Mouse (Mus musculus): ENCODE results near the gene Foxn3. TPM values are rescaled to one million over a fixed set of nuclear protein-coding genes. Genes with fewer than 3 reads are reported as not detected.
A peak's percentile ranks its signal among the peaks of the same experiment; 100 is the strongest.

Gene Foxn3
- total RNA-seq, 4 experiments from 2014 or later: 57.4 to 62.5 (median 60.3) TPM

DNA sequence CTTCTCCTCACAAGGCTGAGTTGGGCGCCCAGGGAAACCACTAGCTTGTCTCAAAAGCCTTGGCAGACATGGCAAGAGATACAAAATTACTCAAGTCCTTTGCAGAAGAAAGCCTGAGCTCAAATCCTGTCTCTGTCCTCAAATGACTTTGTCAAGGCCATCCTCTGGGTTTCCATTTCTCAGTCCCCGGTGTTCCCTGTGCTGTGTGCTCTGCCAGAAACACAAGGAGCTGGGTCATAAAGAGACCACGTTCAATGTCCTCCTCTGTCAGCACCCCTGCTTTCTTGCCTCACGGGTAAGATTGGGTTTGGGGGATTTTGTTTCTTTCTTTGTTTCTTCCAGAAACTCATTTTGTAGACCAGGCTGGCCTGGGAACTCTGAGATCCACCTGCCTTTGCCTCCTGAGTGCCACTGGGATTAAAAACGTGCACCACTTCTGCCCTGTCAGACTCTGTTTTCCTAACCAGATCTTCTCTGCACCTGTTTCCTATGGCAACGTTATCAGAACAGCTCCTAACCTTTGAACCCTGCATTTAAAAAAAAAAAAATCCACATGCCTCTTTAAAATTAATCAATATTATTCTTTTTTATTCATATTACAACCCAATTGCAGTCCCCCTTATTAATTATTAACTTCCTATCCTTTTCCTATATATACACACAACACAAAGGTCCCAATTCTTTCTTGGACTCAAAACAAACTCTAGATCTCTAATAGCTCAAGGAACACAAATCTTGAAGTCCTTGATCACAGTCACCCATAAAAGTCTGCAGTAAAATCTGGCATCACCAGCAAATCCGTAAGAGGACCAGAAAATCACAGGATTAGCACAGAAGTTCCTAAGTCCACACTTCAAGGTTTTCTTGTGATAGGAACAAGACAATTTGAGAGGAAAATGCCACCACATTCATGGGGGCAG, 144.6 kb downstream of the Foxn3 start:
- DNase-seq (ENCODE audit: low spot score in 2 of 2): no peak

DNA sequence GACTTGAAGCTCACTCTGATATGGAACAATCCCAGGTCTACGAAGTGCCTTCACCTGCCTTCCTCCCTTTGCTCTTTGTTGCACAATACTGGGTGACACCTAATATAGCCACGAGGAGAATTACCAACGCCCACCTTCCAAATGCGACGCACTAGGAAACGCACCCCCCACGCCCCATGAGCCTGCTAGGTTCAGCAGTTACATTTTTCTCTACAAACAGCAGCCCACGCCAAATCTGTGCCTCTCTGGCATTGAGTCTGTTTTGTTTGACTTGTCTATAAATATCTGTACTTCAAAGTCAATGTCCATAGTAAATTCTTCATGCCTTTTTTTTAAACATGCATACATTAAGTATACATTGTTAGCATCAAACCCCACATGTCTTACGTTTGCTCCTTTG, 145.5 kb downstream of the Foxn3 start:
- DNase-seq (ENCODE audit: low spot score in 2 of 2): peak in 1 of 2 experiments; percentile 45

GRCm38 (mm10) chr12:99415538-99415937, 147.8 kb downstream of the Foxn3 start:
- no peak for DNase-seq (ENCODE audit: low spot score in 2 of 2)

DNA sequence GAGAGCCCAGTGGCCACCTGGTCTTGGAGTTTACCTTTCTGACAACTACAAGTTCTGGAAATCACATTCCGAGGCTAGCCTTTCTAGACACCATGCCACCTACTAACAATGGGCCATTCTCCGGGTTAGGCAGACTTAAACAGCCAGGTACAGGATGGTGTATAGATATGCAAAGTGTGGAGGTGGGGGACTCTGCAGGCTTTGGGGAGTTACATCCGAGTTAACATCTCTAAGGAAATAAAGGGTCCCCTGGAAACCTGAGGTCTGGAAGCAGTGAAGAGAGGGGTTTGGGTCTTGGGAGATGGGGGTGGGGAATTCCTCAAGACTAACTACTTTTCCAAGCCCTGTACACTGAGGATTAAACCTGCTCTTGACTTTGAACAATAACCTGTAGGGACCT, 150.9 kb downstream of the Foxn3 start:
- no peak for DNase-seq (ENCODE audit: low spot score in 2 of 2)

- no peak for DNase-seq (ENCODE audit: low spot score in 2 of 2)
Measured at GRCm38 (mm10) chr12:99412034-99412433, 151.3 kb downstream of the Foxn3 start.

GRCm38 (mm10) chr12:99408651-99409050, 154.7 kb downstream of the Foxn3 start:
- no peak for DNase-seq (ENCODE audit: low spot score in 2 of 2)

- no peak for DNase-seq (ENCODE audit: low spot score in 2 of 2)
Measured at GRCm38 (mm10) chr12:99408089-99408488, 155.3 kb downstream of the Foxn3 start.

- no peak for DNase-seq (ENCODE audit: low spot score in 2 of 2)
Measured at GRCm38 (mm10) chr12:99407318-99407716, 156.1 kb downstream of the Foxn3 start.

DNA sequence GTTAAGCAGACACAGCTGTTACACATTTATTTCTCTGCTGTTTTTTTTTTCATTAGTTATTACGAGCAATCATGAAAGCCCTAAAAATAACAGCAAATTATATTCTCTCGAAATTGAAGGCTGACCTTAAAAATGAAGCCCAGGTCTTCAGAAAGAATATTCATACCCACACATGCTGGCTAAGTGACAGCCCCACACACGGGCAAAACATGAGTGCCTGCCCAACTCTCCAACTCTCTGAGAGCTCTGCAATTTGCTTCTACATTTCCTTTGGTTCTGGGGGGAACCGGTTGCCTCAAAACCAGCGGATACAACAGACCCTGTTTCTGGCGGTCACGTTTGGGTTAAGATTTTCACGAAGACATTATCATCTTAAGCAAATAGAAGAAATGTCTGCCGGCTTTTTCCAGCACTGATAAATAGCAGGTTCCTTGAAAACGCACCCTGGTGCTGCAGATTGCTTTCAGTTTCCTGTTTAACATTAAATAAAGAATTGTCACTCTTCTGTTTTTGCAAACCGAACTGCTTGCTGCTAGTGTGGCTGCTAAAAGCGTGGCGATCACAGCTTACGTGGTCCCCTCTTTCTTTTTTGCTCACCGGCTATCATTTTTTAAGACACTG, 156.6 kb downstream of the Foxn3 start:
- no peak for DNase-seq (ENCODE audit: low spot score in 2 of 2)

DNA sequence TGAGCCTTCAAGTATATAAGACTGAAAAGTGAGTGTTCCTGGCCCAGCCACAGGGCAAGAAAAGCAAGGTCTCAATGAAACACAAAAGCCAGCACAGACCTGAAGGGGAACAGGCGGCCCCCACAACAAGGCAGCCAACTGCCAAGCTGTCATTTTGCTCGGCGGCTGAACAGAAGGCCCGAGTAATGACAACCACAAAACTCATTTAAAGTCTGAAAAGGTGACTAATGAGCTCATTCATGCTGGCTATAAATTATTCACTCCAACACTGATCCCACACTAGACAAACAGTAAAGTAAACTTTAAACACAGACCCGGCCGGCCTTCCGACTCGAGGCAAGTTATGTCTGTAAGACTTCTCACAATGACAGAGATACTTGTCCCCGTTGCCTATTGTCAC, 157.1 kb downstream of the Foxn3 start:
- no peak for DNase-seq (ENCODE audit: low spot score in 2 of 2)

GRCm38 (mm10) chr12:99405401-99405800, 158.0 kb downstream of the Foxn3 start:
- no peak for DNase-seq (ENCODE audit: low spot score in 2 of 2)

DNA sequence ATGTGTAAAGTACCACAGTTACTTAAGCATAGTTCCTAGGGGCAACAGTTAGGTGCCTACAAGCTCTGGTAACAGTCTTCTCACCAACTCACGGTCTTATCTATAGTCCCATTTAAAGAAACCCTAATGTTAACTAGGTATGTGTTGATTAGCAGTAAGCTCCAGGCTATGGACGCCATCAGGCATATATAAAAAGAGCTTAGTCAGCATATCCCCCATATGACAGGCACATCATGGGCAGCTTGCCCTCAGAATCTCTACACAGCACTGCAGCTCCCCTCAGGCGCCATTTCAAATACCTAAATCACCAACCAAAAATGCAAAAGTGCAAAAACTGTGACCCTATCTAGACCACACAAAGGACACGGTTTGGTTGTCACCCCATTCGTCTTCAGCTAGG, 160.4 kb downstream of the Foxn3 start:
- no peak for DNase-seq (ENCODE audit: low spot score in 2 of 2)

DNA sequence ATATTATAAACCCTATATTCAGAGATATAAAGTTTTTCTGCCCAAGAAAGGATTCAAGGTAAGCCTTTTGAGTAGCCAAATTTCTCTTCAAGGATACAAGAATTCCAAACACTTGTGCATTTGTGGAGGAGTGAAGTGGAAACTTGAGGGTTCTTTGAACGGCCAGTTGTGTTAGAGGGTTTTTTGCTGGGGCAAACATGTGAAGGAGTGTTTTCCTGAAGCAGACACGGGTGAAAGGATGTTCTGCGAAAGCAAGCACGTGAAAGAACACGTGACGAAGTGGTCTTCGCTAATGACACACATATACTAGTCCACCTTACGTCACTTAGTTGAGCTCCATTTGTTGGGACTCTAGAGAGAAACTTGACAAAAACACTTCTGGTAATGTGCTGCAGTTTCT, 162.5 kb downstream of the Foxn3 start:
- no peak for DNase-seq (ENCODE audit: low spot score in 2 of 2)

DNA sequence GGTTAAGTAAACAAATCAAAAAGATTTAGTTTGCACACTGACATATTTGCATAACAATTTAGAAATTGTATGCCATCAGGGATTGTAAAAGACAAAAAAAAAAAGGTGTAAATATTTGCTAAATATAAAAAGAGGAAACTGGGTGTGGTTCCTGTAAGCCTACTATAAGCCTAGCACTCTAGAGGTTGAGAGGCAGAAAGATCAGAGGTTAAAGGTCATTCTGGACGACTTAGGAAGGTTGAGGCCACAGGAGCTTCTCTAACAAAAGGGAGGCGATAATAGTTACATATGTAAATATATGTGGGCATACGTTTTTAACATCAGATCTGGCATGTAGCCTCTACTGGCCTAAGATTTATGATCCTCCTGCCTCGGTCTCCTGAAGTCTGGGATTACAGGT, 163.8 kb downstream of the Foxn3 start:
- DNase-seq (ENCODE audit: low spot score in 2 of 2): no peak

GRCm38 (mm10) chr12:99396461-99396860, 166.9 kb downstream of the Foxn3 start:
- no peak for DNase-seq (ENCODE audit: low spot score in 2 of 2)

- DNase-seq (ENCODE audit: low spot score in 2 of 2): no peak
Measured at GRCm38 (mm10) chr12:99395082-99395481, 168.3 kb downstream of the Foxn3 start.

- no peak for DNase-seq (ENCODE audit: low spot score in 2 of 2)
Measured at GRCm38 (mm10) chr12:99394676-99395075, 168.7 kb downstream of the Foxn3 start.

DNA sequence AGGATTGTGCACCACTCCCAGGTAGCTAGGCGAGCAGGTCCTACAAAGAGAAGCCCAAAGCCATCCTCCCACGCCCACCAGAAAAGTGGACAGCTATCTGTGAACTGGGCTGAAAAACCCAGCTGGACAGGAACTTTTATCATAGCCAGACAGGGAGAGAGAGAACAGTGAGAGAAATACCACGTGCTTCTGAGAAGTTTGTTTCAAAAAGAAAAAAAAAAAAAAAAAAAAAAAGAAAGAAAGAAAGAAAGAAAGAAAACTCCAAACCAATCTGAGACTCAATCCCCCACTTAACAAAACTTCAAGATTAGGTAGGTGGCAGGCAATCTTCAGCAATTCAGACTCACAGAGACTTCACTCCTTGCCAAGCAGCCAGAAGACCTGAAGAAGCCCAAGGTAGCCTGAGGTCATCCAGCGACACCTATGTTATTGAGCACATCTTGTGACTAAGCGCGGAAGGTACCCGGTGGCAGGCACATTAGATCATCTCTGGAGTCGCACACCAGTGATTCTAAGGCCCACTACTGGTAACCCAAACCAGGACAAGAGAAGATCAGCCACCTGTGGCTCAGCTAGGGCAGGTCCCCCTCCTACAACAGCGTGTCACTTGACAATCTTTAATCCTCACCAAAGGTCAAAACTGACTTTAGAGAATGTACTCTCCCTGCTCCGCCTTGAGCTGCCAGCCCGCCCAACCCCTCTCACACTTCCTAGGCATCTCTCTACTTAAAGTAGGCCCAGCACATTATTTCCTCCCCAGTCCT, 169.3 kb downstream of the Foxn3 start:
- DNase-seq (ENCODE audit: low spot score in 2 of 2): no peak

- DNase-seq (ENCODE audit: low spot score in 2 of 2): peak; percentile 54 to 73
Measured at GRCm38 (mm10) chr12:99392944-99393866, 170.2 kb downstream of the Foxn3 start.

DNA sequence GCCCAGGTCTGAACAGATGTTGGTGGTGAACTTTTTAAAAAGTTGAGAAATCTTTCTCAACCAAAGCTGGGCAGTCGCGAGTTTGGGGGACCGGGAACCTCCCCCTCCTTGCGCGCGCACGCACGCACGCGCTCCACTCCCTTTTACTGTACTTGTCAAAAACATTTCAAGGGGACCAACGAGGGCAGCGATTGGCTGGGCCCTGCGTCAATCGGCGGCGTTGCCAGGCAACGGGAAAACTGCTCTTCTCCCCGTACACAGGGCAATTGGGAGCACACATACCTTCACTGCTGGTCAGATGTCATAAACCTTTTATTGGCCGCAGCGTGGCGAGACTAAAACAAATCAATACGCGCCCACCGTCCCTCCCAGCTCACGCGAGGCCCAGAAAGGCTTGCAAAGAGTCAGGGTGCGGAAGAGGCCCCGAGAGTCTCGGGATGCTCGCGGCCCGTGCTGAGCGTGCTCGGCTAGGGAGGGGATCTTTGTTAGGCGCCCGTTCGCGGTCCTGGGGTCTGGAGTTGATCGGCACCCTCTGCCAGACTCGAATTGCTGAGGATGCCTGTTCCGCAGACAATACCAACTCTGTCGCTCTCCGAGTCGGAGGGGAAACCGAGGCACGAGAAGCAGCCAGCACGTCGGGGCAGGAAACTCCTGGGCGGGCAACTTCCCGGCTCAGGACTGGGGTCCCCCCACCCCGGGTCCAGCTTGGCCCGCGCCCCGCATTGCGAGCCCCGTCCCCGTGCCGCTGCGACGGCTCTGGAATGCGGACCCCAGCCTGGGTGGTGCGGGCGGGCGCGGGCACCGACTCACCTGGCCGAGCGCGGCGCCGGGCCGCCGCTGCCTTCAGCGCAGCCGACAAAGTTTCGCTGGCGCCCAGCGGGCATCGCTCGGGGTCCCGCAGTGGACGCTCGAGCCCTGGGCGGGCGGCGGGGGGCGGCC, 171.2 kb downstream of the Foxn3 start:
- peak; percentile 97 to 100 for DNase-seq (ENCODE audit: low spot score in 2 of 2)
